Mouse (Mus musculus) myocyte (in vitro differentiated cells): ENCODE data around the gene Cstad.

ENCODE experiments used
- CEBPB ChIP-seq: IDR thresholded peaks from 2 replicates; pipeline ENCODE4 v1.6.1; 2011; ENCODE audit warnings: mild to moderate bottlenecking, moderate library complexity; ENCODE audit not compliant: poor library complexity, insufficient read depth, severe bottlenecking
- E2F4 ChIP-seq: IDR thresholded peaks from one replicate; pipeline ENCODE4 v1.6.1; 2011; ENCODE audit warnings: mild to moderate bottlenecking, control low read depth, moderate library complexity; ENCODE audit not compliant: insufficient read depth
- MAX ChIP-seq: IDR thresholded peaks from one replicate; pipeline ENCODE4 v1.6.1; 2011; ENCODE audit warnings: low read depth, mild to moderate bottlenecking, control low read depth
- MYOD1 ChIP-seq, 3 experiments: IDR thresholded peaks; one replicate each; pipeline ENCODE4 v1.6.1; 2011; ENCODE audit warnings: control low read depth in 2 of 3, low read depth in 2 of 3, mild to moderate bottlenecking in 2 of 3, moderate library complexity in 1 of 3; ENCODE audit not compliant: insufficient read length in 2 of 3, control insufficient read depth in 1 of 3
- MYOG ChIP-seq, 3 experiments: IDR thresholded peaks; one replicate each; pipeline ENCODE4 v1.6.1; 2011; ENCODE audit warnings: control low read depth in 2 of 3, low read depth in 2 of 3, mild to moderate bottlenecking in 2 of 3; ENCODE audit not compliant: insufficient read length in 2 of 3, control insufficient read depth in 1 of 3, insufficient read depth in 1 of 3
- POLR2A ChIP-seq: IDR thresholded peaks from one replicate; pipeline ENCODE4 v1.6.1; 2011; ENCODE audit warnings: low read depth, mild to moderate bottlenecking, control low read depth, moderate library complexity; ENCODE audit not compliant: insufficient read length
- POLR2AphosphoS2 ChIP-seq: IDR thresholded peaks from one replicate; pipeline ENCODE4 v1.6.1; 2011; ENCODE audit warnings: low read depth, control low read depth; ENCODE audit not compliant: insufficient read length
- SRF ChIP-seq: IDR thresholded peaks from one replicate; pipeline ENCODE4 v1.6.1; 2011; ENCODE audit warnings: low read depth; ENCODE audit not compliant: control insufficient read depth, insufficient read length
- TCF12 ChIP-seq: IDR thresholded peaks from one replicate; pipeline ENCODE4 v1.6.1; 2011; ENCODE audit warnings: mild to moderate bottlenecking, control low read depth; ENCODE audit not compliant: poor library complexity, insufficient read depth, severe bottlenecking
- USF1 ChIP-seq: IDR thresholded peaks from one replicate; pipeline ENCODE4 v1.6.1; 2011; ENCODE audit warnings: low read depth, mild to moderate bottlenecking, control low read depth, moderate library complexity

- TF ChIP-seq MYOD1 (IDR thresholded peaks at IDR 0.05; ENCODE audit: control insufficient read depth in 1 of 3, insufficient read length in 2 of 3, low read depth in 2 of 3) (no peak), MAX (no peak), TCF12 (no peak), USF1 (no peak), POLR2A (no peak), MYOG (IDR thresholded peaks at IDR 0.05; ENCODE audit: control insufficient read depth in 1 of 3, insufficient read depth in 1 of 3, insufficient read length in 2 of 3, low read depth in 2 of 3) (no peak), E2F4 (no peak), CEBPB (no peak), POLR2AphosphoS2 (no peak), SRF (no peak)
Measured at GRCm38 (mm10) chr2:30608690-30609201, 13.9 kb downstream of the Cstad start.
